Mouse (Mus musculus): ENCODE data around the gene Gm11938. TPM values are rescaled to one million over a fixed set of nuclear protein-coding genes. Genes with fewer than 3 reads are reported as not detected.

The Gm11938 gene
- polyA plus RNA-seq (2012; rRNA removed): not detected in 2 replicates

DNA sequence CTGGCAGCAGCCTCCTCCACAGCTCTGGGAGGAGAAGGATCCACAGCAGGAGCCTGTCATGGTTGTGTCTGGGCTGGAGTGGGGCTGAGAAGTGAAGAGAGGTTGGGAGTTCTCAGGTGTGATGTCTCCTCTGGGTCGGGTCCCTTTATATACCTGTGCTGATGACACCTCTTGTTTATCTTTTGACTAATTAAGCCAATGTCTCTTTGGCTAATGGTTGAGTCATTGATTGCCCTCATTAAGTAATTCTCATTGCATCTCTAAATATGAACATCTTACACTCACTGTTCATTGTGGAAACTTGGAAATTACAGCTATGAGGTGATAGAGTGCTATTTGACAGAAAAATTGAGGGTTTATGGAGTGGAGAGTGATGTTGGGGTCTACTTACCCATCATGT, at the start of gene Gm11938:
Gene Gm11938 (minus strand): TSS at position 101 of the 400 bp plus-strand sequence.

DNA sequence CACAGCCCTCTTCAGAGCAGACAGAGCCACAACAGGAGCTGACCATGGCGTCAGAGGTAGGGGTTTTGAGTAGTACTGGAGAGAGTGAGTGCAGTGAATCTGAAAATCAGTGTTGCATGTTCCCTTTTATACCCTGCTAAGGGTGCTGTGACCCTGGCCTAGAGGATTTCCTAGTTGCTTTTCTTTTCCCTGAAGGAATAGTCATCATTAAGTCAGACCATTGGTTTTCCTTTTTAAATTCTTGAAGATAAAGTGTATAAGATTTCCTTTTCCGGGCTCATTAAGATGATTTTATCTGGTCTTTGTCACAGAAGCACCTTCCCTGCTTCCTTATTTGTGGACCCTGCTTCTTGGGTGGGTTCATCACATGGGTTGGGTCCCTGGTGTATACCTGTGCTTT, 47.0 kb upstream of the Gm11938 start, which contains the start of gene Gm11555:
Gene Gm11555 (minus strand): TSS at position 101 of the 400 bp plus-strand sequence.

DNA sequence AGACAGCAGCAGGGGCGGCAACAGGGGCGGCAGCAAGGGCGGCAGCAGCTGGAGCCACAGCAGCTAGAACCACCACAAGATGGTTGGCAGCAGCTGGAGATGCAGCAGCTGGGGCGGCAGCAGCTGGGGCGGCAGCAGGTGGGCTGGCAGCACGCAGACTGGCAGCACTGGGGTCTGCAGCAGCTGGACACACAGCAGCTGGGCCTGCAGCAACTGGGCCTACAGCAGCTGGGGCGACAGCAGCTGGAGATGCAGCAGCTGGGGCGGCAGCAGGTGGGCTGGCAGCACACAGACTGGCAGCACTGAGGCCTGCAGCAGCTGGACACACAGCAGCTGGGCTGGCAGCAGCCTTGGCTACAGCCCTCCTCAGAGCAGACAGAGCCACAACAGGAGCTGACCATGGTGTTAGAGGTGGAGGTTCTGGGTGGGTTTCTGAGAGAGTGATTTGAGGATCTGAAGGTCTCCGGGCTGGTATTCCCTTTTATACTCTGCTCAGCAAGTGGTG, 40.6 kb upstream of the Gm11938 start, which contains the start of gene Krtap4-7:
Gene Krtap4-7 (minus strand): TSS at position 455 of the 505 bp plus-strand sequence.

DNA sequence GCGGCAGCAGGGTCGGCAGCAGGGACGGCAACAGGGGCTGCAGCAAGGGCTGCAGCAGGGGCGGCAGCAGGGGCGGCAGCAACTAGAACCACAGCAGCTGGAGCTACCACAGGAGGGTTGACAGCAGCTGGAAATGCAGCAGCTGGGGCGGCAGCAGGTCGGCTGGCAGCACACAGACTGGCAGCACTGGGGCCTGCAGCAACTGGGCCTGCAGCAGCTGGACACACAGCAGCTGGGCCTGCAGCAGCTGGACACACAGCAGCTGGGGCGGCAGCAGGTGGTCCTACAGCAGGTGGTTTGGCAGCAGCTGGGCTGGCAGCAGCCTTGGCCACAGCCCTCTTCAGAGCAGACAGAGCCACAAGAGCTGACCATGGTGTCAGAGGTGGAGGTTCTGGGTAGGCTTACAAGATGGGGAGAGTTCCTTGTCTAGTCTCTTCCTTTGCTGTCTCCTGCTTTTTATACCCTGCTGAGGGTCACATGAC, 31.6 kb upstream of the Gm11938 start, which contains the start of gene Krtap4-2:
Gene Krtap4-2 (minus strand): TSS at position 432 of the 482 bp plus-strand sequence.

DNA sequence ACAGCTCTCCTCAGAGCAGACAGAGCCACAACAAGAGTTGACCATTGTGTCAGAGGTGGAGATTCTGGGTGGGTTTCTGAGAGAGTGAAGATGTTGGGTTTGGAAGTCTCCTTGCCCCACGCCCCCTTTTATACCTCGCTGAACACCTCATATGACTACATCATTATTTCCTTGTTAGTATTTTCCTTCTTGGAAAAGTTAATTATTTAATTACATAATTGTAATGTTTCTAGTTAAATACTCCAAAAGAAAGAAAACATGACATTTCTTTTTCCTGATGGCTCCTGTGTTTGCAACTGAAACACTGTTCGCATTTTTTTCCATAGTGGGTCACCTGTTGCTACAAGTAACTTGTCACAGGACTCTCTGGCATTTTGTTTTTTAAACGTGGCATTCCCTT, 25.0 kb upstream of the Gm11938 start, which contains the start of gene Krtap4-1:
Gene Krtap4-1 (minus strand): TSS at position 101 of the 400 bp plus-strand sequence.

DNA sequence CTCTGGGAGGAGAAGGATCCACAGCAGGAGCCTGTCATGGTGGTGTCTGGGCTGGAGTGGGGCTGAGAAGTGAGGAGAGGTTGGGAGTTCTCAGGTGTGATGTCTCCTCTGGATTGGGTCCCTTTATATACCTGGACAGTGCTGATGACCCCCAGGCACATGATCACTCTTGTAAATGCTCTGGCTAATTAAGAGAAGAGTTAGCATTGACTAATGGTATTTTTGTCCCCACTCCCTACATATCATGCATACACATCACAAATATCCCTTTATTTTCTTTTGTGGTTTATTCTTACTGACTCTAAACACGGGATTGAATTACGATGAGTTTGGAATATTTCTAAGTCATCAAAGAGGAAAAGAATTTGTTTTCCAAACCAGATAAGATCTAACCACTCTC, 17.2 kb upstream of the Gm11938 start, which contains the start of gene Gm11562:
Gene Gm11562 (minus strand): TSS at position 101 of the 400 bp plus-strand sequence.

DNA sequence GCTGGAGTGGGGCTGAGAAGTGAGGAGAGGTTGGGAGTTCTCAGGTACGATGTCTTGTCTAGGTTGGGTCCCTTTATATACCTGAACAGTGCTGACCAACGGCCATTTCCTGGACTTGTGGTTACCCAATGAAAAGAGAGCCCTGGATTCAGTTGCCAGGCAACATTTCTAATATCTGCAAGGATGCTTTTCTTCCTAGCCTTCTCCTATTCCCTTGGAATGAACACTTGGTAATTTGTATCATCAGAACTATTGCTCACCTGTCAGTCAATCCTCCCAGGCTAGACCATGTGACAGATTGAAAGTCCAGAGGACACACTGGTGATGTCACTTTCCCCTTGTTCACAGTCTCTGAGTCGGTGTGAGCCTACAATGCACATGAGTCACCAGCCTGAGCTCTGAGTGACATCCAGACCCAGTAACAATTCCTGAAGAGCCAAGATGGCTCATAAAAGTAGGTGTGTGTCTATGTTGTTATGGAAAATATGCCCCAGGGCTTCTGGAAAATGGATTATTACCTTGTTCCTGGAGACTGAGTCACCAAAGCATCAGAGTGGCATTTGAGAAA, 11.8 kb upstream of the Gm11938 start, which contains the start of gene Krtap2-4:
Gene Krtap2-4 (minus strand): TSS at position 51 of the 568 bp plus-strand sequence.

DNA sequence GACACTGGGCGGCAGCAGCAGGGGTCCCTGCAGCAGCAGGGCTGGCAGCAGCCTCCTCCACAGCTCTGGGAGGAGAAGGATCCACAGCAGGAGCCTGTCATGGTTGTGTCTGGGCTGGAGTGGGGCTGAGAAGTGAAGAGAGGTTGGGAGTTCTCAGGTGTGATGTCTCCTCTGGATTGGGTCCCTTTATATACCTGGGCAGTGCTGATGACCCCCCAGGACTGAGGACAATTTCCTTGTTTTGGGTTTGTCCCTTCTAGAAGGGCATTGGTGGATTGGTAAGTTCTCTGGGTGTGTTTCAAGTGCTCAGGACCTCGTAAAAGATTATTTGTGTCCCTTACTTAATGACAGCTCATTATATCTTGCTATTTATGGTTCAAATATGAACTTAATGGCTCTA, 7.0 kb upstream of the Gm11938 start, which contains the start of gene Gm11937:
Gene Gm11937 (minus strand): TSS at position 101 of the 400 bp plus-strand sequence.

DNA sequence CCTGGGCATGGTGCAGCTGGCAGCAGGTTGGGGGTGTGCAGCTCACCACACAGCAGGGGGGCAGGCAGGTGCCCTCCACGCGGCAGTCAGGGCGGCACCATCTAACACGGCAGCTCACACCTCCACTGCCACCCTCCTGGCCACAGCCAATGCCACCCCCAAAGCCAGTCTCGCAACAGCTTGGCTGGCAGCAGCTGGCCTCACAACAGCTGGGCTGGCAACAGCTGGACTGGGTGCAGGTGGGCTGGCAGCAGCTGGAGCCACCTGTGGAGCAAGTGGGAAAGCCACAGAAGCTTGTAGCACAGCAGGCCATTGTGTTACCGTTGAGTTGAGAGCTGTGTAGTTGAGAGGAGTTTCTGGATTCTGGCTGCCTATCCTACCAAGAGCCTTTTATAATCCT, 5.4 kb downstream of the Gm11938 start, which contains the start of gene Krtap9-3:
Gene Krtap9-3 (minus strand): TSS at position 364 of the 400 bp plus-strand sequence.

DNA sequence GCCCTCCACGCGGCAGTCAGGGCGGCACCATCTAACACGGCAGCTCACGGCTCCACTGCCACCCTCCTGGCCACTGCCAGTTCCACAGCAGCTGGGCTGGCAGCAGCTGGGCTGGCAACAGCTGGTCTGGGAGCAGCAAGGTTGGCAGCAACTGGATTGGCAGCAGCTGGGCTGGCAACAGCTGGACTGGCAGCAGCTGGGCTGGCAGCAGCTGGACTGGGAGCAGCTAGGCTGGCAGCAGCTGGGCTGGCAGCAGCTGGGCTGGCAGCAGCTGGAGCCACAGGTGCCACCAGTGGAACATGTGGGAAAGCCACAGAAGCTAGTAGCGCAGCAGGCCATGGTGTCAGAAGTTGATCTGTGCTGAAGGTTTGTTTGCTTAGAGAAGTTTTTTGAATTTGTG, 12.1 kb downstream of the Gm11938 start, which contains the start of gene Krtap1-3:
Gene Krtap1-3 (minus strand): TSS at position 359 of the 400 bp plus-strand sequence.

DNA sequence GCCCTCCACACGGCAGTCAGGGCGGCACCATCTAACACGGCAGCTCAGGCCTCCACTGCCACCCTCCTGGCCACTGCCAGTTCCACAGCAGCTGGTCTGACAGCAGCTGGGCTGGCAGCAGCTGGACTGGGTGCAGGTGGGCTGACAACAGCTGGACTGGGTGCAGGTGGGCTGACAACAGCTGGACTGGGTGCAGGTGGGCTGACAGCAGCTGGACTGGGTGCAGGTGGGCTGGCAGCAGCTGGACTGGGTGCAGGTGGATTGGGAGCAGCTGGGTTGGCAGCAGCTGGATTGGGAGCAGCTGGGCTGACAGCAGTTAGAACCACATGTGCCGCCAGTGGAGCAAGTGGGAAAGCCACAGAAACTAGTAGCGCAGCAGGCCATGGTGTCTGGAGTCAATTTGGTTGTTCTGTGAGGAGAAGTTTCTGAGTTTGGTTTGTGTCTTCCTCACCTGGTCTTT, 19.8 kb downstream of the Gm11938 start, which contains the start of gene Krtap1-4:
Gene Krtap1-4 (minus strand): TSS at position 410 of the 460 bp plus-strand sequence.

DNA sequence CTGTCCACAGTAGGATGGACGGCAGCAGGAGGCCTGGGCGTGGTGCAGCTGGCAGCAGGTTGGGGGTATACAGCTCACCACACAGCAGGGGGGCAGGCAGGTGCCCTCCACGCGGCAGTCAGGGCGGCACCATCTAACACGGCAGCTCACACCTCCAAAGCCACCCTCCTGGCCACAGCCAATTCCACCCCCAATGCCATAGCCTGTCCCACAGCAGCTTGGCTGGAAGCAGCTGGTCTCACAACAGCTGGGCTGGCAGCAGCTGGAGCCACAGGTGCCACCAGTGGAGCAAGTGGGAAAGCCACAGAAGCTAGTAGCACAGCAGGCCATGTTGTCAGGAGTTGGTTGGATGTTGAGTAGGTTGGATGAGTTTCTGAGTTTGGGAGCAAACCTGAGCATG, 22.5 kb downstream of the Gm11938 start, which contains the start of gene Krtap1-5:
Gene Krtap1-5 (minus strand): TSS at position 381 of the 400 bp plus-strand sequence.

DNA sequence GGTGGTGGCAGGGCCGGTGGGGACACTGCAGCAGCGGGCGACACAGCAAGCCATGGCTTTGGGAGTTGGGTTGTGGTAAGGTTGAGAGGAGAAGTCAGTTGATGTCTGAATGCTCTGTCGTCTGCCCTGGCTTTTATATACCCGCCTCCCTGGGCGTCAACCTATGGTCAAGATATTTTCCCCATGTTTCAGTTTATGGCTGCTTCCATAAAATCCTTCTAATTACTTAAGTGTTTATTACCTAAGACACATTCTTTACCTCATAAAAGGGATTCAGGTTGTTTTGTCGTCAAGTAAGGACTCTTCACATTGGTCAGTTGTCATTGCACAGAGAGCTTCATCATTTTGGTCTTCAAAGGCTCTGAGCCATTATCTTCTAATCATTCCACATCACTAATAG, 36.6 kb downstream of the Gm11938 start, which contains the start of gene Krtap3-1:
Gene Krtap3-1 (minus strand): TSS at position 101 of the 400 bp plus-strand sequence.

DNA sequence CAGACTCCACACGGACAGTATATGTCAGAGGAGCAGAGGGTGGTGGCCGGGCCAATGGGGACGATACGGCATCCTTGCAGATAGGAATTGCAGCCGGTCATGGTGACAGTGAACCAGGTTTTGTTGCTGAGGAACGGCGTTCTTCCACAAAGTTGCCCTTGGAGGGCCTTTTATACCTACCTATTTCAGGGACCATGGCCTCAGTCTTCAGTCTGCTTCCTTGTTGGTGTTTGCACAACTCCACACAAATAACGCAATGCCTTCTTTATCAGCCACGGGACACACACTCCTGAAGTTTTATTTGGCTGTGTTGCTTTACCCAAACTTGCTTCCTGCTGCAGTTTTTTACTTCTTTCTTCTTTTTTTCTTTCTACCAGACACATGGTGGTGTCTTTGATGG, 43.7 kb downstream of the Gm11938 start, which contains the start of gene Gm11939:
Gene Gm11939 (minus strand): TSS at position 101 of the 400 bp plus-strand sequence.

DNA sequence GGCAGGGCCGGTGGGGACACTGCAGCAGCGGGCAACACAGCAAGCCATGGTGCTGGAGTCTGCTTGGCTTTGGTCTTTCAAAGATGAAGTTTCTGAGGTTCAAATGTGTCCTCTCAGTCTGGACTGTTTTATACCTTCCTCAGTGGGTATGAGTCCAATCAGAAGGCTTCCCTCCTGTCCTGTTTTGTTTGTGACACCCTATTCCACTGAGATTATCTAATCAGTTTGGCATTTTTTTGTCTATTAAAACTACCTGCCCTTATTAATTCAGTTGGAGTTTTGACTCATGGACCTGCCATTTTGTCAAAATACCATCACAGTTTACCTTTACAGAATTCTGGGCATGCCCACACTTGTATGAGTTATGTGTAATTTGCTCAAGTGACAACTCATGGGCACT, 46.4 kb downstream of the Gm11938 start, which contains the start of gene Krtap3-2:
Gene Krtap3-2 (minus strand): TSS at position 101 of the 400 bp plus-strand sequence.

Other genes with a start within 250 kb of the Gm11938 start
- gene Krt28, start 228.4 kb downstream of the Gm11938 start, polyA plus RNA-seq (2012; rRNA removed): not detected in 2 replicates
- 0.33 and 0.76 TPM in 2 replicates for gene Krt10, start 213.9 kb downstream of the Gm11938 start, polyA plus RNA-seq (2012; rRNA removed)
- gene Krt12, start 181.0 kb downstream of the Gm11938 start, polyA plus RNA-seq (2012; rRNA removed): 1.7 and 1.8 TPM in 2 replicates
- gene Krt20, start 165.2 kb downstream of the Gm11938 start, polyA plus RNA-seq (2012; rRNA removed): 244 and 256 TPM in 2 replicates
- 4.5 and 4.7 TPM in 2 replicates for gene Krt23, start 110.2 kb downstream of the Gm11938 start, polyA plus RNA-seq (2012; rRNA removed)
- not detected in 2 replicates for gene Krt39, start 82.0 kb downstream of the Gm11938 start, polyA plus RNA-seq (2012; rRNA removed)
- not detected in 2 replicates for gene Krt40, start 60.1 kb downstream of the Gm11938 start, polyA plus RNA-seq (2012; rRNA removed)
- not detected in 2 replicates for gene Krtap3-3, start 52.4 kb downstream of the Gm11938 start, polyA plus RNA-seq (2012; rRNA removed)
- not detected in 2 replicates for gene Krtap3-2, start 46.5 kb downstream of the Gm11938 start, polyA plus RNA-seq (2012; rRNA removed)
- gene Gm11939, start 43.8 kb downstream of the Gm11938 start, polyA plus RNA-seq (2012; rRNA removed): not detected in 2 replicates
- gene Krtap3-1, start 36.7 kb downstream of the Gm11938 start, polyA plus RNA-seq (2012; rRNA removed): 3.7 and 4.5 TPM in 2 replicates
- not detected in 2 replicates for gene Krtap1-5, start 22.3 kb downstream of the Gm11938 start, polyA plus RNA-seq (2012; rRNA removed)
- gene Krtap1-4, start 19.7 kb downstream of the Gm11938 start, polyA plus RNA-seq (2012; rRNA removed): not detected in 2 replicates
- not detected in 2 replicates for gene Krtap1-3, start 12.0 kb downstream of the Gm11938 start, polyA plus RNA-seq (2012; rRNA removed)
- gene Krtap9-3, start 5.2 kb downstream of the Gm11938 start, polyA plus RNA-seq (2012; rRNA removed): not detected in 2 replicates
- gene Gm11937, start 6.9 kb upstream of the Gm11938 start, polyA plus RNA-seq (2012; rRNA removed): not detected in 2 replicates
- gene Krtap2-4, start 11.5 kb upstream of the Gm11938 start, polyA plus RNA-seq (2012; rRNA removed): not detected in 2 replicates
- 1.3 TPM in 1 of 2 replicates, not detected in the other for gene Gm11562, start 17.1 kb upstream of the Gm11938 start, polyA plus RNA-seq (2012; rRNA removed)
- gene Krtap4-1, start 24.9 kb upstream of the Gm11938 start, polyA plus RNA-seq (2012; rRNA removed): not detected in 2 replicates
- gene Krtap4-2, start 31.8 kb upstream of the Gm11938 start, polyA plus RNA-seq (2012; rRNA removed): not detected in 2 replicates
- not detected in 2 replicates for gene Krtap4-7, start 40.8 kb upstream of the Gm11938 start, polyA plus RNA-seq (2012; rRNA removed)
- gene Gm11555, start 46.9 kb upstream of the Gm11938 start, polyA plus RNA-seq (2012; rRNA removed): not detected in 2 replicates
- not detected in 2 replicates for gene Gm11563, start 55.7 kb upstream of the Gm11938 start, polyA plus RNA-seq (2012; rRNA removed)
- not detected in 2 replicates for gene Krtap4-6, start 62.7 kb upstream of the Gm11938 start, polyA plus RNA-seq (2012; rRNA removed)
- gene Gm14190, start 87.4 kb upstream of the Gm11938 start, polyA plus RNA-seq (2012; rRNA removed): not detected in 2 replicates
- gene Gm14180, start 131.0 kb upstream of the Gm11938 start, polyA plus RNA-seq (2012; rRNA removed): not detected in 2 replicates
- gene Gm11595, start 169.6 kb upstream of the Gm11938 start, polyA plus RNA-seq (2012; rRNA removed): not detected in 2 replicates
- gene Krtap4-8, start 177.4 kb upstream of the Gm11938 start, polyA plus RNA-seq (2012; rRNA removed): not detected in 2 replicates
- not detected in 2 replicates for gene Krtap4-9, start 181.9 kb upstream of the Gm11938 start, polyA plus RNA-seq (2012; rRNA removed)
- gene Gm11596, start 190.2 kb upstream of the Gm11938 start, polyA plus RNA-seq (2012; rRNA removed): not detected in 2 replicates
- 0.33 TPM in 1 of 2 replicates, not detected in the other for gene Gm11569, start 195.6 kb upstream of the Gm11938 start, polyA plus RNA-seq (2012; rRNA removed)
- not detected in 2 replicates for gene Gm11554, start 201.1 kb upstream of the Gm11938 start, polyA plus RNA-seq (2012; rRNA removed)
- gene Krtap4-13, start 206.6 kb upstream of the Gm11938 start, polyA plus RNA-seq (2012; rRNA removed): not detected in 2 replicates
- not detected in 2 replicates for gene Gm11564, start 212.4 kb upstream of the Gm11938 start, polyA plus RNA-seq (2012; rRNA removed)
- not detected in 2 replicates for gene 2300003K06Rik, start 234.8 kb upstream of the Gm11938 start, polyA plus RNA-seq (2012; rRNA removed)
- gene Krtap4-16, start 248.3 kb upstream of the Gm11938 start, polyA plus RNA-seq (2012; rRNA removed): 0.13 TPM in 1 of 2 replicates, not detected in the other